Mouse (Mus musculus): ENCODE data around the gene Golt1a.

- TF ChIP-seq EP300 (IDR thresholded peaks at IDR 0.05; ENCODE audit: insufficient read depth, low read depth, low read length) (no peak), CTCF (IDR thresholded peaks at IDR 0.05) (no peak)
Measured at GRCm38 (mm10) chr1:133278946-133279631, 30.5 kb upstream of the Golt1a start.
